Mouse (Mus musculus): Measurements from ENCODE around the gene Prr7.

- no peak for TF ChIP-seq CTCF (IDR thresholded peaks at IDR 0.05; ENCODE audit: low read depth)
- no peak for TF ChIP-seq EP300 (IDR thresholded peaks at IDR 0.05; ENCODE audit: low read depth)
These were observed 10.6 kb downstream of the Prr7 start for GRCm38 (mm10) chr13:55474621-55475069.
